Mouse (Mus musculus) forebrain, embryonic 11.5 days (tissue): ENCODE results near the gene Tpo. TPM values are rescaled to one million over a fixed set of nuclear protein-coding genes. Genes with fewer than 3 reads are reported as not detected.

Experiments
- ATAC-seq: fragments of 200-750 bp; cut with Nextera tagmentation; replicated peaks from 2 replicates; pipeline ENCODE4 v1.8.0; 2017; ENCODE audit warnings: moderate TSS enrichment; ENCODE audit not compliant: low FRiP score
- DNase-seq: peaks from one replicate; pipeline ENCODE4 v3.0.0-alpha.2; 2017; ENCODE audit warnings: low spot score
- H3K27ac ChIP-seq: fragments of 300-500 bp; sonication (generic); 2 replicates; pipeline ENCODE4 v1.5.1; 2014; ENCODE audit warnings: low read depth, low read length
- H3K27me3 ChIP-seq: fragments of 300-500 bp; sonication (generic); 2 replicates; pipeline ENCODE4 v1.6.1; 2014; ENCODE audit warnings: mild to moderate bottlenecking, low read length, mixed read lengths; ENCODE audit not compliant: control insufficient read depth, insufficient read depth
- H3K36me3 ChIP-seq: fragments of 300-500 bp; sonication (generic); 2 replicates; pipeline ENCODE4 v1.6.1; 2014; ENCODE audit warnings: mild to moderate bottlenecking, low read length, moderate library complexity, mixed read lengths; ENCODE audit not compliant: control insufficient read depth, insufficient read depth
- H3K4me1 ChIP-seq: fragments of 300-500 bp; sonication (generic); replicated peaks from 2 replicates; pipeline ENCODE4 v1.6.1; 2014; ENCODE audit warnings: low read length, mixed read lengths; ENCODE audit not compliant: control insufficient read depth, insufficient read depth
- H3K4me2 ChIP-seq: fragments of 300-500 bp; sonication (generic); 2 replicates; pipeline ENCODE4 v1.6.1; 2014; ENCODE audit warnings: low read depth, mild to moderate bottlenecking, low read length, moderate library complexity, mixed read lengths; ENCODE audit not compliant: severe bottlenecking
- H3K4me3 ChIP-seq: fragments of 300-500 bp; sonication (generic); 2 replicates; pipeline ENCODE4 v1.5.1; 2014; ENCODE audit warnings: low read depth, low read length
- H3K9ac ChIP-seq: fragments of 300-500 bp; sonication (generic); 2 replicates; pipeline ENCODE4 v1.6.1; 2014; ENCODE audit warnings: low read length
- H3K9me3 ChIP-seq: fragments of 300-500 bp; sonication (generic); 2 replicates; pipeline ENCODE4 v1.6.1; 2016; ENCODE audit warnings: low read length, mixed read lengths; ENCODE audit not compliant: control insufficient read depth
- WGBS: fragments of 180-500 bp; shearing (Covaris S2); extraction: QIAGEN DNeasy Blood & Tissue Kit; methylation state at CpG from one replicate; pipeline ENCODE4 v1.1.7; 2014; 5-methylcytosine and 5-hydroxymethylcytosine counted together
- polyA plus RNA-seq: library from polyadenylated mRNA; unstranded; fragments of >200 nt; fragmentation: Nextera tagmentation; extraction: Ambion mirVana; gene quantifications from 2 replicates; pipeline ENCODE4 v1.2.1, GENCODE M21; 2014

The Tpo gene
- polyA plus RNA-seq, 1 experiment from 2014 or later, result not detected

- Histone ChIP-seq H3K4me3 (no peak overlapping the region), H3K4me1 (no peaks in the 10 kb centered on the region), H3K27me3 (no peaks in the 10 kb centered on the region), H3K9me3 (no peaks in the 10 kb centered on the region), H3K36me3 (no peaks in the 10 kb centered on the region), H3K9ac (no peak overlapping the region), H3K4me2 (no peak overlapping the region), H3K27ac (no peak overlapping the region)
- ATAC-seq (no peak), DNase-seq (no peak)
- 44% methylated on average over 6 of the region's 6 CpGs for WGBS
Measured at GRCm38 (mm10) chr12:30062118-30062505, 70.3 kb downstream of the Tpo start.

GRCm38 (mm10) chr12:30061503-30062117 lies 70.8 kb downstream of the Tpo start:
- Histone ChIP-seq H3K9ac (no peak overlapping the region), H3K27me3 (no peaks in the 10 kb centered on the region), H3K36me3 (no peaks in the 10 kb centered on the region), H3K27ac (no peak overlapping the region), H3K4me1 (no peaks in the 10 kb centered on the region), H3K4me3 (no peak overlapping the region), H3K4me2 (no peak overlapping the region), H3K9me3 (no peaks in the 10 kb centered on the region)
- ATAC-seq, result no peak
- 19% methylated on average over 1 of the region's 1 CpGs for whole genome bisulfite sequencing
- no peak for DNase-seq

GRCm38 (mm10) chr12:30058044-30058443 lies 74.4 kb downstream of the Tpo start:
- no peak overlapping the region for H3K9ac ChIP-seq
- no peaks in the 10 kb centered on the region for H3K4me1 ChIP-seq
- H3K9me3 ChIP-seq, result no peaks in the 10 kb centered on the region
- no peak for ATAC-seq
- H3K4me3 ChIP-seq, result no peak overlapping the region
- no peak overlapping the region for H3K4me2 ChIP-seq
- no peaks in the 10 kb centered on the region for H3K36me3 ChIP-seq
- no peak overlapping the region for H3K27ac ChIP-seq
- DNase-seq, result no peak
- no peaks in the 10 kb centered on the region for H3K27me3 ChIP-seq
- WGBS, result 76% methylated on average over 6 of the region's 6 CpGs

GRCm38 (mm10) chr12:30054761-30055540 lies 77.5 kb downstream of the Tpo start:
- DNase-seq (no peak), ATAC-seq (no peak)
- Histone ChIP-seq H3K4me3 (no peak overlapping the region), H3K36me3 (no peaks in the 10 kb centered on the region), H3K27ac (no peak overlapping the region), H3K4me1 (no peaks in the 10 kb centered on the region), H3K9me3 (no peaks in the 10 kb centered on the region), H3K9ac (no peak overlapping the region), H3K27me3 (no peaks in the 10 kb centered on the region), H3K4me2 (no peak overlapping the region)
- WGBS, result 90% methylated on average over 11 of the region's 11 CpGs

- 14% methylated on average over 4 of the region's 4 CpGs for WGBS
- Histone ChIP-seq H3K4me1 (no peaks in the 10 kb centered on the region), H3K9ac (no peak overlapping the region), H3K36me3 (no peaks in the 10 kb centered on the region), H3K27me3 (no peaks in the 10 kb centered on the region), H3K4me3 (no peak overlapping the region), H3K27ac (no peak overlapping the region), H3K9me3 (no peaks in the 10 kb centered on the region), H3K4me2 (no peak overlapping the region)
- ATAC-seq, result no peak
- DNase-seq, result peak; percentile 71
Measured at GRCm38 (mm10) chr12:30050235-30050634, 82.2 kb downstream of the Tpo start.

GRCm38 (mm10) chr12:30049818-30050217 lies 82.6 kb downstream of the Tpo start:
- no peak overlapping the region for H3K4me2 ChIP-seq
- no peak overlapping the region for H3K4me3 ChIP-seq
- no peaks in the 10 kb centered on the region for H3K9me3 ChIP-seq
- H3K9ac ChIP-seq, result no peak overlapping the region
- ATAC-seq (no peak), DNase-seq (no peak)
- no peaks in the 10 kb centered on the region for H3K36me3 ChIP-seq
- no peaks in the 10 kb centered on the region for H3K4me1 ChIP-seq
- H3K27ac ChIP-seq, result no peak overlapping the region
- WGBS, result 88% methylated on average over 9 of the region's 9 CpGs
- H3K27me3 ChIP-seq, result no peaks in the 10 kb centered on the region

- Histone ChIP-seq H3K4me3 (no peak overlapping the region), H3K9ac (no peak overlapping the region), H3K9me3 (no peaks in the 10 kb centered on the region), H3K27ac (no peak overlapping the region), H3K4me2 (no peak overlapping the region), H3K27me3 (no peaks in the 10 kb centered on the region), H3K4me1 (no peaks in the 10 kb centered on the region), H3K36me3 (no peaks in the 10 kb centered on the region)
- 82% methylated on average over 5 of the region's 6 CpGs for WGBS
- DNase-seq, result no peak
- ATAC-seq, result no peak
Measured at GRCm38 (mm10) chr12:30048848-30049247, 83.6 kb downstream of the Tpo start.

- ATAC-seq (peak; percentile 30; the same call in 1 of the 2 replicates), DNase-seq (peak; percentile 72)
- Histone ChIP-seq H3K4me3 (no peak overlapping the region), H3K27ac (no peak overlapping the region), H3K36me3 (no peaks in the 10 kb centered on the region), H3K9me3 (no peaks in the 10 kb centered on the region), H3K4me1 (peaks cover 8% of the 10 kb centered on the region; the same call in 1 of the 2 replicates), H3K4me2 (no peak overlapping the region), H3K9ac (no peak overlapping the region), H3K27me3 (no peaks in the 10 kb centered on the region)
- 22% methylated on average over 4 of the region's 4 CpGs for WGBS
Measured at GRCm38 (mm10) chr12:30040150-30040549, 92.3 kb downstream of the Tpo start.

GRCm38 (mm10) chr12:30039565-30039964 lies 92.9 kb downstream of the Tpo start:
- ATAC-seq, result no peak
- Histone ChIP-seq H3K4me1 (peaks cover 8% of the 10 kb centered on the region; the same call in 1 of the 2 replicates), H3K4me2 (no peak overlapping the region), H3K9ac (no peak overlapping the region), H3K4me3 (no peak overlapping the region), H3K27ac (no peak overlapping the region), H3K9me3 (no peaks in the 10 kb centered on the region), H3K36me3 (no peaks in the 10 kb centered on the region), H3K27me3 (no peaks in the 10 kb centered on the region)
- WGBS, result 43% methylated on average over 4 of the region's 4 CpGs
- no peak for DNase-seq
